20 mouse cellular contexts compared by ENCODE assay signal in genomic region chr16:48595216-48595615, GRCm38 (mm10).
A peak's percentile ranks its signal among the peaks of the same experiment; 100 is the strongest.
DNase-seq lines count a peak whose midpoint lies in the region; ATAC-seq and TF ChIP-seq lines count a peak whose summit lies in the region.
"Had no signal": no experiment of that assay in that cellular context is flagged by ENCODE, and none has a peak within 500 bp of the region (broad histone marks: within the 10 kb centered on the region; RNA-seq: fewer than 3 reads in every experiment).

No protein-coding gene starts in this region.

- WGBS in forebrain, embryonic 12.5 days = 74% methylated on average over 1 of the region's 1 CpGs
- 93% methylated on average over 1 of the region's 1 CpGs for WGBS in forebrain, embryonic 10.5 days
- WGBS in hindbrain, embryonic 14.5 days = 57% methylated on average over 1 of the region's 1 CpGs
- WGBS in hindbrain, postnatal 0 days = 29% methylated on average over 1 of the region's 1 CpGs
- 30% methylated on average over 1 of the region's 1 CpGs for WGBS in neural tube, embryonic 13.5 days

- H3K27ac ChIP-seq in forebrain, embryonic 12.5 days = no peak overlapping the region
- H3K27ac ChIP-seq in forebrain, embryonic 10.5 days = no peak overlapping the region
- no peak overlapping the region for H3K27ac ChIP-seq in hindbrain, embryonic 14.5 days
- no peak overlapping the region for H3K27ac ChIP-seq in hindbrain, postnatal 0 days
- H3K27ac ChIP-seq in neural tube, embryonic 13.5 days (replicated peaks) = no peak overlapping the region
- H3K27ac ChIP-seq: embryonic facial prominence, embryonic 13.5 days; gastrocnemius, adult 2 months; heart, embryonic 13.5 days had no signal

- H3K4me1 ChIP-seq in forebrain, embryonic 12.5 days = no peaks in the 10 kb centered on the region
- no peaks in the 10 kb centered on the region for H3K4me1 ChIP-seq in forebrain, embryonic 10.5 days
- H3K4me1 ChIP-seq in hindbrain, embryonic 14.5 days (replicated peaks; ENCODE audit: control insufficient read depth, insufficient read depth, low read length) = no peaks in the 10 kb centered on the region
- no peaks in the 10 kb centered on the region for H3K4me1 ChIP-seq in hindbrain, postnatal 0 days (ENCODE audit: insufficient read depth, low read length)
- H3K4me1 ChIP-seq in neural tube, embryonic 13.5 days (replicated peaks) = no peaks in the 10 kb centered on the region
- H3K4me1 ChIP-seq: embryonic facial prominence, embryonic 13.5 days; heart, embryonic 13.5 days had no signal

- H3K9me3 ChIP-seq in forebrain, embryonic 12.5 days = no peaks in the 10 kb centered on the region
- no peaks in the 10 kb centered on the region for H3K9me3 ChIP-seq in forebrain, embryonic 10.5 days
- H3K9me3 ChIP-seq in hindbrain, embryonic 14.5 days (ENCODE audit: control insufficient read depth, low read length) = no peaks in the 10 kb centered on the region
- H3K9me3 ChIP-seq in hindbrain, postnatal 0 days (ENCODE audit: low read length) = no peaks in the 10 kb centered on the region
- no peaks in the 10 kb centered on the region for H3K9me3 ChIP-seq in neural tube, embryonic 13.5 days
- H3K9me3 ChIP-seq: embryonic facial prominence, embryonic 13.5 days; heart, embryonic 13.5 days had no signal

- no peak for DNase-seq in forebrain, embryonic 10.5 days (ENCODE audit: extremely low spot score, low spot score)
- DNase-seq in hindbrain, embryonic 14.5 days (ENCODE audit: low spot score) = no peak
- no peak for DNase-seq in hindbrain, postnatal 0 days (ENCODE audit: low spot score)
- no peak for DNase-seq in urinary bladder, adult 18-20 months (ENCODE audit: low spot score in 2 of 2)
- no peak for DNase-seq in yolk sac, embryonic 10.5 days (ENCODE audit: low spot score)
- DNase-seq: adrenal gland, postnatal 14 days; B cell, adult 2 months; cerebellum, adult 18-20 months; cerebellum, adult 9-11 months; cerebellum, postnatal 36 days; gastrocnemius, adult 2 months; gastrocnemius, postnatal 25 days; heart, postnatal 10 days; heart, postnatal 4 days had no signal

- ATAC-seq in forebrain, embryonic 12.5 days (ENCODE audit: low FRiP score) = 0 out of 2 replicates have a peak, but pooled peaks have one; percentile 36
- peak; percentile 51; the same call in 1 of the 2 replicates for ATAC-seq in hindbrain, embryonic 14.5 days (ENCODE audit: low FRiP score)
- no peak for ATAC-seq in hindbrain, postnatal 0 days
- peak; percentile 3 for ATAC-seq in CD4-positive, CD25-positive, alpha-beta regulatory T cell, adult 4 months
- peak; percentile 87 for ATAC-seq in neural tube, embryonic 13.5 days (ENCODE audit: low read depth)
- ATAC-seq: forebrain, embryonic 14.5 days had no signal

- no peak overlapping the region for H3K4me3 ChIP-seq in forebrain, embryonic 12.5 days (replicated peaks)
- no peak overlapping the region for H3K4me3 ChIP-seq in forebrain, embryonic 10.5 days
- no peak overlapping the region for H3K4me3 ChIP-seq in hindbrain, embryonic 14.5 days (replicated peaks; ENCODE audit: low read length)
- no peak overlapping the region for H3K4me3 ChIP-seq in hindbrain, postnatal 0 days (ENCODE audit: low read length)
- no peak overlapping the region for H3K4me3 ChIP-seq in neural tube, embryonic 13.5 days
- H3K4me3 ChIP-seq: embryonic facial prominence, embryonic 13.5 days; gastrocnemius, adult 2 months; heart, embryonic 13.5 days had no signal

- TF ChIP-seq CTCF in hindbrain, postnatal 0 days (IDR thresholded peaks at IDR 0.05; ENCODE audit: low read depth) = no peak

- no peak overlapping the region for H3K9ac ChIP-seq in forebrain, embryonic 12.5 days
- H3K9ac ChIP-seq in hindbrain, embryonic 14.5 days = no peak overlapping the region
- H3K9ac ChIP-seq in hindbrain, postnatal 0 days (replicated peaks; ENCODE audit: low read length) = no peak overlapping the region
- no peak overlapping the region for H3K9ac ChIP-seq in neural tube, embryonic 13.5 days
- H3K9ac ChIP-seq: embryonic facial prominence, embryonic 13.5 days; heart, embryonic 13.5 days had no signal

- no peaks in the 10 kb centered on the region for H3K27me3 ChIP-seq in forebrain, embryonic 12.5 days
- H3K27me3 ChIP-seq in forebrain, embryonic 10.5 days (ENCODE audit: poor library complexity, severe bottlenecking) = no peaks in the 10 kb centered on the region
- no peaks in the 10 kb centered on the region for H3K27me3 ChIP-seq in hindbrain, embryonic 14.5 days (ENCODE audit: control insufficient read depth, insufficient read depth, low read length)
- H3K27me3 ChIP-seq in hindbrain, postnatal 0 days (ENCODE audit: insufficient read depth, low read length) = no peaks in the 10 kb centered on the region
- H3K27me3 ChIP-seq in neural tube, embryonic 13.5 days = no peaks in the 10 kb centered on the region
- H3K27me3 ChIP-seq: embryonic facial prominence, embryonic 13.5 days; heart, embryonic 13.5 days had no signal

- H3K4me2 ChIP-seq in forebrain, embryonic 12.5 days = no peak overlapping the region
- no peak overlapping the region for H3K4me2 ChIP-seq in hindbrain, embryonic 14.5 days (replicated peaks)
- H3K4me2 ChIP-seq in hindbrain, postnatal 0 days (ENCODE audit: low read depth, low read length) = no peak overlapping the region
- H3K4me2 ChIP-seq in neural tube, embryonic 13.5 days = no peak overlapping the region
- H3K4me2 ChIP-seq: embryonic facial prominence, embryonic 13.5 days; heart, embryonic 13.5 days had no signal

- H3K36me3 ChIP-seq in forebrain, embryonic 12.5 days (replicated peaks) = no peaks in the 10 kb centered on the region
- no peaks in the 10 kb centered on the region for H3K36me3 ChIP-seq in forebrain, embryonic 10.5 days (replicated peaks)
- no peaks in the 10 kb centered on the region for H3K36me3 ChIP-seq in hindbrain, embryonic 14.5 days (replicated peaks; ENCODE audit: control insufficient read depth, insufficient read depth)
- no peaks in the 10 kb centered on the region for H3K36me3 ChIP-seq in hindbrain, postnatal 0 days (ENCODE audit: insufficient read depth, low read length)
- no peaks in the 10 kb centered on the region for H3K36me3 ChIP-seq in neural tube, embryonic 13.5 days
- H3K36me3 ChIP-seq: embryonic facial prominence, embryonic 13.5 days; heart, embryonic 13.5 days had no signal
